Mouse (Mus musculus) thymus, adult 2 months (tissue): ENCODE results near the gene Mapkapk2.

Experiments
- CTCF ChIP-seq: fragments of 200-500 bp; IDR thresholded peaks from 2 replicates; pipeline ENCODE4 v1.5.1; 2012; ENCODE audit warnings: mild to moderate bottlenecking, control low read depth, low read length, moderate library complexity, borderline replicate concordance; ENCODE audit not compliant: control insufficient read depth, poor library complexity, insufficient read depth; ENCODE audit errors: extremely low read depth
- POLR2A ChIP-seq: fragments of 200-500 bp; IDR thresholded peaks from 2 replicates; pipeline ENCODE4 v1.6.1; 2012; ENCODE audit warnings: mild to moderate bottlenecking, low read length, control low read depth, moderate library complexity; ENCODE audit not compliant: control insufficient read depth, poor library complexity, insufficient read depth; ENCODE audit errors: extremely low read depth

GRCm38 (mm10) chr1:131051073-131051472 is 46.6 kb downstream of the Mapkapk2 start:
- TF ChIP-seq POLR2A (no peak), CTCF (no peak)
